Mouse (Mus musculus) liver, embryonic 15.5 days (tissue): Measurements from ENCODE around the gene Spc24. TPM values are rescaled to one million over a fixed set of nuclear protein-coding genes. Genes with fewer than 3 reads are reported as not detected.

ENCODE experiments used
- ATAC-seq: fragments of 200-750 bp; cut with Nextera tagmentation; 2 replicates; pipeline ENCODE4 v1.8.0; 2017; ENCODE audit warnings: moderate number of reproducible peaks, mild to moderate bottlenecking, moderate library complexity; ENCODE audit not compliant: insufficient read depth
- H3K27ac ChIP-seq: fragments of 300-500 bp; sonication (generic); replicated peaks from 2 replicates; pipeline ENCODE4 v1.5.1; 2015; ENCODE audit warnings: mild to moderate bottlenecking, inconsistent platforms
- H3K27me3 ChIP-seq: fragments of 300-500 bp; sonication (generic); 2 replicates; pipeline ENCODE4 v1.6.1; 2015; ENCODE audit warnings: mild to moderate bottlenecking, inconsistent platforms
- H3K36me3 ChIP-seq: fragments of 300-500 bp; sonication (generic); replicated peaks from 2 replicates; pipeline ENCODE4 v1.6.1; 2015; ENCODE audit warnings: moderate library complexity, mild to moderate bottlenecking, inconsistent platforms
- H3K4me1 ChIP-seq: fragments of 300-500 bp; sonication (generic); replicated peaks from 2 replicates; pipeline ENCODE4 v1.6.1; 2015; ENCODE audit warnings: inconsistent platforms
- H3K4me2 ChIP-seq: fragments of 300-500 bp; sonication (generic); 2 replicates; pipeline ENCODE4 v1.6.1; 2015; ENCODE audit warnings: moderate library complexity, mild to moderate bottlenecking, inconsistent platforms
- H3K4me3 ChIP-seq: fragments of 300-500 bp; sonication (generic); replicated peaks from 2 replicates; pipeline ENCODE4 v1.5.1; 2015; ENCODE audit warnings: mild to moderate bottlenecking, inconsistent platforms
- H3K9ac ChIP-seq: fragments of 300-500 bp; sonication (generic); 2 replicates; pipeline ENCODE4 v1.6.1; 2015; ENCODE audit warnings: moderate library complexity, mild to moderate bottlenecking, inconsistent platforms
- H3K9me3 ChIP-seq: fragments of 300-500 bp; sonication (generic); replicated peaks from 2 replicates; pipeline ENCODE4 v1.6.1; 2016; ENCODE audit warnings: inconsistent platforms
- WGBS: fragments of 180-500 bp; shearing (Covaris S2); methylation state at CpG from one replicate; pipeline ENCODE4 v1.1.7; 2015; ENCODE audit warnings: mixed read lengths; ENCODE audit not compliant: insufficient replicate concordance; 5-methylcytosine and 5-hydroxymethylcytosine counted together
- polyA plus RNA-seq: library from polyadenylated mRNA; unstranded; fragments of >200 nt; fragmentation: Nextera tagmentation; extraction: Ambion mirVana; gene quantifications from 2 replicates; pipeline ENCODE4 v1.2.1, GENCODE M21; 2015

Gene Spc24
- polyA plus RNA-seq, 1 experiment from 2014 or later, result 82.2 TPM

GRCm38 (mm10) chr9:21747238-21747774 lies 12.8 kb downstream of the Spc24 start:
- Histone ChIP-seq H3K27me3 (no peaks in the 10 kb centered on the region), H3K9ac (no peak overlapping the region), H3K4me3 (no peak overlapping the region), H3K9me3 (no peaks in the 10 kb centered on the region), H3K27ac (no peak overlapping the region), H3K4me2 (no peak overlapping the region), H3K36me3 (peaks cover 78% of the 10 kb centered on the region), H3K4me1 (peaks cover 5% of the 10 kb centered on the region; the same call in 1 of the 2 replicates)
- WGBS, result 68% methylated on average over 3 of the region's 3 CpGs
- no peak for ATAC-seq

GRCm38 (mm10) chr9:21741514-21741913 lies 18.6 kb downstream of the Spc24 start:
- no peak overlapping the region for H3K9ac ChIP-seq
- 43% methylated on average over 11 of the region's 11 CpGs for WGBS
- peak; percentile 61 for ATAC-seq
- peak overlapping the region; percentile 77 for H3K27ac ChIP-seq
- H3K9me3 ChIP-seq, result no peaks in the 10 kb centered on the region
- H3K36me3 ChIP-seq, result peaks cover 88% of the 10 kb centered on the region
- no peaks in the 10 kb centered on the region for H3K27me3 ChIP-seq
- H3K4me3 ChIP-seq, result no peak overlapping the region
- peaks cover 23% of the 10 kb centered on the region for H3K4me1 ChIP-seq
- H3K4me2 ChIP-seq, result peak overlapping the region; percentile 33

- Histone ChIP-seq H3K27me3 (no peaks in the 10 kb centered on the region), H3K27ac (no peak overlapping the region), H3K9ac (no peak overlapping the region), H3K36me3 (peaks cover 88% of the 10 kb centered on the region), H3K4me3 (no peak overlapping the region), H3K4me1 (peaks cover 23% of the 10 kb centered on the region), H3K4me2 (no peak overlapping the region), H3K9me3 (no peaks in the 10 kb centered on the region)
- WGBS, result 75% methylated on average over 14 of the region's 14 CpGs
- no peak for ATAC-seq
These were observed 19.7 kb downstream of the Spc24 start for GRCm38 (mm10) chr9:21740427-21740826.

GRCm38 (mm10) chr9:21738776-21739175 lies 21.3 kb downstream of the Spc24 start:
- no peaks in the 10 kb centered on the region for H3K27me3 ChIP-seq
- no peak overlapping the region for H3K4me2 ChIP-seq
- H3K4me1 ChIP-seq, result peaks cover 27% of the 10 kb centered on the region
- ATAC-seq, result no peak
- 79% methylated on average over 7 of the region's 7 CpGs for WGBS
- H3K36me3 ChIP-seq, result peaks cover 88% of the 10 kb centered on the region
- H3K4me3 ChIP-seq, result no peak overlapping the region
- no peak overlapping the region for H3K27ac ChIP-seq
- no peaks in the 10 kb centered on the region for H3K9me3 ChIP-seq
- H3K9ac ChIP-seq, result no peak overlapping the region

GRCm38 (mm10) chr9:21737188-21737587 lies 22.9 kb downstream of the Spc24 start:
- no peaks in the 10 kb centered on the region for H3K9me3 ChIP-seq
- no peak overlapping the region for H3K9ac ChIP-seq
- H3K4me1 ChIP-seq, result peaks cover 25% of the 10 kb centered on the region
- WGBS, result 87% methylated on average over 10 of the region's 10 CpGs
- H3K4me3 ChIP-seq, result no peak overlapping the region
- no peak overlapping the region for H3K27ac ChIP-seq
- H3K4me2 ChIP-seq, result no peak overlapping the region
- H3K27me3 ChIP-seq, result no peaks in the 10 kb centered on the region
- ATAC-seq, result no peak
- H3K36me3 ChIP-seq, result peaks cover 93% of the 10 kb centered on the region

GRCm38 (mm10) chr9:21736580-21736979 lies 23.5 kb downstream of the Spc24 start:
- peak; percentile 21; the same call in 1 of the 2 replicates for ATAC-seq
- H3K27me3 ChIP-seq, result no peaks in the 10 kb centered on the region
- no peak overlapping the region for H3K9ac ChIP-seq
- no peak overlapping the region for H3K27ac ChIP-seq
- no peaks in the 10 kb centered on the region for H3K9me3 ChIP-seq
- peaks cover 91% of the 10 kb centered on the region for H3K36me3 ChIP-seq
- WGBS, result 69% methylated on average over 3 of the region's 3 CpGs
- H3K4me3 ChIP-seq, result no peak overlapping the region
- no peak overlapping the region for H3K4me2 ChIP-seq
- H3K4me1 ChIP-seq, result peaks cover 19% of the 10 kb centered on the region

- 77% methylated on average over 14 of the region's 14 CpGs for WGBS
- H3K4me1 ChIP-seq, result peaks cover 8% of the 10 kb centered on the region; the same call in 1 of the 2 replicates
- ATAC-seq, result no peak
- H3K9me3 ChIP-seq, result no peaks in the 10 kb centered on the region
- H3K9ac ChIP-seq, result no peak overlapping the region
- H3K4me3 ChIP-seq, result no peak overlapping the region
- H3K36me3 ChIP-seq, result peaks cover 91% of the 10 kb centered on the region
- H3K27me3 ChIP-seq, result no peaks in the 10 kb centered on the region
- H3K4me2 ChIP-seq, result no peak overlapping the region
- no peak overlapping the region for H3K27ac ChIP-seq
These were observed 25.0 kb downstream of the Spc24 start for GRCm38 (mm10) chr9:21735126-21735525.

GRCm38 (mm10) chr9:21733989-21734388 lies 26.1 kb downstream of the Spc24 start:
- Histone ChIP-seq H3K36me3 (peaks cover 86% of the 10 kb centered on the region), H3K4me1 (peaks cover 16% of the 10 kb centered on the region), H3K9me3 (no peaks in the 10 kb centered on the region), H3K4me3 (no peak overlapping the region), H3K4me2 (no peak overlapping the region), H3K27me3 (no peaks in the 10 kb centered on the region), H3K9ac (no peak overlapping the region), H3K27ac (no peak overlapping the region)
- WGBS, result 80% methylated on average over 7 of the region's 7 CpGs
- no peak for ATAC-seq

GRCm38 (mm10) chr9:21733446-21733845 lies 26.7 kb downstream of the Spc24 start:
- H3K9me3 ChIP-seq, result no peaks in the 10 kb centered on the region
- no peak for ATAC-seq
- no peak overlapping the region for H3K9ac ChIP-seq
- peaks cover 83% of the 10 kb centered on the region for H3K36me3 ChIP-seq
- H3K27me3 ChIP-seq, result no peaks in the 10 kb centered on the region
- no peak overlapping the region for H3K27ac ChIP-seq
- H3K4me2 ChIP-seq, result no peak overlapping the region
- 87% methylated on average over 17 of the region's 17 CpGs for WGBS
- peaks cover 22% of the 10 kb centered on the region for H3K4me1 ChIP-seq
- H3K4me3 ChIP-seq, result no peak overlapping the region

GRCm38 (mm10) chr9:21732288-21732687 lies 27.8 kb downstream of the Spc24 start:
- no peak overlapping the region for H3K9ac ChIP-seq
- no peak overlapping the region for H3K27ac ChIP-seq
- WGBS, result 84% methylated on average over 9 of the region's 9 CpGs
- H3K27me3 ChIP-seq, result no peaks in the 10 kb centered on the region
- H3K36me3 ChIP-seq, result peaks cover 72% of the 10 kb centered on the region
- no peak for ATAC-seq
- H3K9me3 ChIP-seq, result no peaks in the 10 kb centered on the region
- peaks cover 33% of the 10 kb centered on the region for H3K4me1 ChIP-seq
- H3K4me3 ChIP-seq, result no peak overlapping the region
- H3K4me2 ChIP-seq, result no peak overlapping the region

- Histone ChIP-seq H3K27ac (no peak overlapping the region), H3K9ac (no peak overlapping the region), H3K4me2 (no peak overlapping the region), H3K36me3 (peaks cover 42% of the 10 kb centered on the region), H3K4me3 (no peak overlapping the region), H3K9me3 (no peaks in the 10 kb centered on the region), H3K27me3 (no peaks in the 10 kb centered on the region), H3K4me1 (peaks cover 53% of the 10 kb centered on the region)
- WGBS, result 63% methylated on average over 7 of the region's 7 CpGs
- ATAC-seq, result no peak
These were observed 30.8 kb downstream of the Spc24 start for GRCm38 (mm10) chr9:21729264-21729663.

- Histone ChIP-seq H3K9me3 (no peaks in the 10 kb centered on the region), H3K4me1 (peaks cover 62% of the 10 kb centered on the region), H3K4me3 (no peak overlapping the region), H3K27me3 (no peaks in the 10 kb centered on the region), H3K36me3 (peaks cover 33% of the 10 kb centered on the region), H3K9ac (no peak overlapping the region), H3K4me2 (no peak overlapping the region), H3K27ac (peak overlapping the region; percentile 29; the same call in 1 of the 2 replicates)
- no peak for ATAC-seq
- 78% methylated on average over 10 of the region's 10 CpGs for WGBS
These were observed 31.8 kb downstream of the Spc24 start for GRCm38 (mm10) chr9:21728261-21728832.
